Mouse (Mus musculus): ENCODE measurements at regions not wholly inside any gene's neighbourhood (a gene's known extent, or its start where the extent isn't known, plus 50 kb on each side); places are given as distances from the start of the nearest gene placed in this dataset.

- DNase-seq (ENCODE audit: low read depth) = no peak
These were observed 100.6 kb upstream of the Rfx3 start for GRCm38 (mm10) chr19:28111263-28112180.

- no peak for DNase-seq (ENCODE audit: low read depth)
These were observed 84.7 kb upstream of the Rfx3 start for GRCm38 (mm10) chr19:28095620-28096019.

GRCm38 (mm10) chr19:28092252-28092651 lies 81.3 kb upstream of the Rfx3 start:
- DNase-seq (ENCODE audit: low read depth) = no peak

GRCm38 (mm10) chr19:28087607-28088546 lies 76.9 kb upstream of the Rfx3 start:
- DNase-seq (ENCODE audit: low read depth) = no peak

GRCm38 (mm10) chr19:28070386-28070785 lies 59.4 kb upstream of the Rfx3 start:
- no peak for DNase-seq (ENCODE audit: low read depth)

Data from fibroblast of lung, adult 2 months (primary cell).